Mouse (Mus musculus): ENCODE data around the gene Uqcc2.

DNA sequence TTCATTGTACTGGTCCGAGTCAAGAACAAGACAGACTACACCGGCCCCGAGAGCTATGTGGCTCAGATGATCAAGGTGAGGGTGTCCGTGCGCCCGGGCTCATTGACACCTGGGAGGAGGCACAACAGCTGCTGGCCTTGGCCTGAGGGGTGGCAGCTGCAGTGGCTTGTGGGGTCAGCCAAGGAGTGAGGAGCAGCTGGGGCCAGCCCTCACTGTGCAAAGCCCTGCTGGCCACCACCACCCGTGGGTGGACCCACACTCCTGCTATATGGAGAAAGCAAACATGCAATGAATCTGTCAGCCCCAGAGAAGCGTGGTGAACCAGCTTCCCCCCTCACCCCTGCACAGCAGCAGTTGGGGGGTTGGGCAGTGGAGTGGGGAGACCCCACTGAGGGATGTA lies 13.8 kb downstream of the Uqcc2 start:
- no peak for TF ChIP-seq MYOD1 (IDR thresholded peaks at IDR 0.05; ENCODE audit: control insufficient read depth, insufficient read length, low read depth)
- no peak for TF ChIP-seq CTCF (IDR thresholded peaks at IDR 0.05; ENCODE audit: control insufficient read depth, insufficient read depth, insufficient read length)
- no peak for TF ChIP-seq FOSL1 (IDR thresholded peaks at IDR 0.05; ENCODE audit: insufficient read depth, low read length, poor library complexity, severe bottlenecking)
- TF ChIP-seq USF1 (IDR thresholded peaks at IDR 0.05; ENCODE audit: low read depth) = no peak
- no peak for TF ChIP-seq MYOG (IDR thresholded peaks at IDR 0.05; ENCODE audit: control insufficient read depth, extremely low read depth, insufficient read length)
- TF ChIP-seq CEBPB (IDR thresholded peaks at IDR 0.05; ENCODE audit: low read depth) = no peak
- no peak for TF ChIP-seq MAX (IDR thresholded peaks at IDR 0.05)

All from C2C12 (cell line).